8 mouse cellular contexts compared by ENCODE assay signal in the genomic region with DNA sequence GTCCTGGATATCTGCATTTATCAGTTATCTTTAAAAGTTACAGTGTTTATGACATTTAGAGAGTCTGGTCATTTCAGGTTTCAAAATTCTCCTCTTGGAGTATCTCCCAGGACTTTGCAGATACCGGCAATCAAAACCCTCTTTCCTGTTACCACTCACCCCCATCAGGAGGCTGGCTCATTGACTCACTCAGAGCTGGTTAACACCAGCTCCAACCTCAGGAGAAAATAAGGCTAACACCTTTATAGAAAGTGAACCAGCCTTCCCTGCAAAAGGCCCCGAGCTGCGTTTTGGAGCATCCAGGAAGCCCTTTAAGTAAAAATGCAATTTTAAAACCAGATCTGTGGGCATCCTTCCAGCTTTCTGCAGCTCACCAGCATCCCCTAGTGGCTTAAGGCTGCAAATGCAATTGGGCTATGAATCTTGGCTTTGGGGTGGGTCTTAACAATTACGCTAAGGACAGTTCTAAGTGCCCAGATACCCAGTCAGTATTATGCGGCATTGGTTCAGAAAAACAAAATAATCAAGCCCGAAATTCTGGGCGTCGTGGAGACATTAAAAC. TPM values are rescaled to one million over a fixed set of nuclear protein-coding genes. Genes with fewer than 3 reads are reported as not detected.
A peak's percentile ranks its signal among the peaks of the same experiment; 100 is the strongest.
DNase-seq lines count a peak whose midpoint lies in the region; ATAC-seq lines count a peak whose summit lies in the region.
"Had no signal": no experiment of that assay in that cellular context is flagged by ENCODE, and none has a peak within 500 bp of the region (broad histone marks: within the 10 kb centered on the region; RNA-seq: fewer than 3 reads in every experiment).

No protein-coding gene starts in this region.

- ATAC-seq in liver, embryonic 12.5 days, result no peak
- 0 out of 2 replicates have a peak, but pooled peaks have one; percentile 58 for ATAC-seq in hindbrain, embryonic 16.5 days

- no peak overlapping the region for H3K4me2 ChIP-seq in liver, embryonic 12.5 days
- H3K4me2 ChIP-seq in hindbrain, embryonic 16.5 days (ENCODE audit: low read length), result no peak overlapping the region

- H3K9me3 ChIP-seq in liver, embryonic 12.5 days (replicated peaks), result no peaks in the 10 kb centered on the region
- H3K9me3 ChIP-seq in hindbrain, embryonic 16.5 days (ENCODE audit: control insufficient read depth, low read length), result no peaks in the 10 kb centered on the region

- no peak overlapping the region for H3K27ac ChIP-seq in liver, embryonic 12.5 days
- no peak overlapping the region for H3K27ac ChIP-seq in hindbrain, embryonic 16.5 days (ENCODE audit: low read depth, low read length)

- H3K4me3 ChIP-seq in liver, embryonic 12.5 days, result no peak overlapping the region
- H3K4me3 ChIP-seq in hindbrain, embryonic 16.5 days (ENCODE audit: low read length), result no peak overlapping the region

- H3K9ac ChIP-seq in liver, embryonic 12.5 days, result no peak overlapping the region
- H3K9ac ChIP-seq in hindbrain, embryonic 16.5 days (ENCODE audit: low read depth, low read length), result no peak overlapping the region

- H3K4me1 ChIP-seq in liver, embryonic 12.5 days, result no peaks in the 10 kb centered on the region
- H3K4me1 ChIP-seq in hindbrain, embryonic 16.5 days (ENCODE audit: control insufficient read depth, insufficient read depth, low read depth, low read length), result no peaks in the 10 kb centered on the region

- 7% methylated on average over 8 of the region's 8 CpGs for WGBS in liver, embryonic 12.5 days (ENCODE audit: insufficient replicate concordance)
- 13% methylated on average over 8 of the region's 8 CpGs for WGBS in hindbrain, embryonic 16.5 days

- DNase-seq in liver (peak; percentile 16), adipocyte (ENCODE audit: low spot score) (peak; percentile 16)
- DNase-seq in cerebellum, postnatal 10 days, result peak; percentile 65 to 79
- DNase-seq in lung, postnatal 10 days, result peak; percentile 39
- DNase-seq in testis, postnatal 10 days (ENCODE audit: low spot score), result peak; percentile 48

- no peaks in the 10 kb centered on the region for H3K36me3 ChIP-seq in liver, embryonic 12.5 days
- no peaks in the 10 kb centered on the region for H3K36me3 ChIP-seq in hindbrain, embryonic 16.5 days (ENCODE audit: control insufficient read depth, insufficient read depth, low read length)

- H3K27me3 ChIP-seq in liver, embryonic 12.5 days (replicated peaks), result no peaks in the 10 kb centered on the region
- no peaks in the 10 kb centered on the region for H3K27me3 ChIP-seq in hindbrain, embryonic 16.5 days (replicated peaks; ENCODE audit: control insufficient read depth, insufficient read depth, low read length)

RNA-seq across cellular contexts. Expression of gene Nmur2, which starts 49.2 kb away (rescaled TPM):
- 0.04 TPM in 1 of 2 replicates, not detected in the other for polyA plus RNA-seq in liver, embryonic 12.5 days (2016; fragmentation: Nextera tagmentation; extraction: Ambion mirVana)
- 0.63 and 0.69 TPM in 2 replicates for polyA plus RNA-seq in hindbrain, embryonic 16.5 days (2015; fragmentation: Nextera tagmentation; extraction: Ambion mirVana)
- polyA plus RNA-seq: heart, embryonic 14.5 days had no signal

Comparison
In these comparisons a context has a peak if more than half of its experiments do, and no peak if none do; other contexts are left out.
1. DNase-seq: peak in every context shown above with its lines; median percentile 72 in cerebellum, postnatal 10 days; 48 in testis, postnatal 10 days; 39 in lung, postnatal 10 days; 16 in liver; 16 in adipocyte.